Mouse (Mus musculus): Measurements from ENCODE around the gene Iqschfp. TPM values are rescaled to one million over a fixed set of nuclear protein-coding genes. Genes with fewer than 3 reads are reported as not detected.

The Iqschfp gene
- total and polyA plus RNA-seq, 2 experiments, result not detected

- H3K9ac ChIP-seq (ENCODE audit: low read depth, low read length), result no peak overlapping the region
- H3K4me3 ChIP-seq (ENCODE audit: insufficient read depth, low read depth, low read length), result no peak overlapping the region
- DNase-seq (ENCODE audit: extremely low read depth, low read depth, low spot score), result no peak
- no peaks in the 10 kb centered on the region; the same call in 1 of the 2 replicates for H3K27me3 ChIP-seq (ENCODE audit: control insufficient read depth, insufficient read depth, low read length)
- WGBS, result 15% methylated on average over 10 of the region's 10 CpGs
- no peaks in the 10 kb centered on the region for H3K79me2 ChIP-seq (ENCODE audit: control insufficient read depth, insufficient read depth, low read length)
- H3K36me3 ChIP-seq (ENCODE audit: control insufficient read depth, insufficient read depth, low read length), result no peaks in the 10 kb centered on the region
- TF ChIP-seq POLR2A (IDR thresholded peaks at IDR 0.05; ENCODE audit: extremely low read depth, insufficient read depth, low read length), result no peak
- TF ChIP-seq CTCF (IDR thresholded peaks at IDR 0.05; ENCODE audit: low read depth, low read length), result no peak
- no peak overlapping the region for H3K27ac ChIP-seq (replicated peaks; ENCODE audit: insufficient read depth, low read depth, low read length)
- H3K4me1 ChIP-seq (ENCODE audit: control insufficient read depth, insufficient read depth, low read length), result no peaks in the 10 kb centered on the region
Observed at GRCm38 (mm10) chr3:68467941-68468687, 576.1 kb downstream of the Iqschfp start.

- Histone ChIP-seq H3K4me1 (ENCODE audit: control insufficient read depth, insufficient read depth, low read length) (no peaks in the 10 kb centered on the region), H3K27me3 (ENCODE audit: control insufficient read depth, insufficient read depth, low read length) (no peaks in the 10 kb centered on the region; the same call in 1 of the 2 replicates), H3K4me3 (ENCODE audit: insufficient read depth, low read depth, low read length) (no peak overlapping the region), H3K79me2 (ENCODE audit: control insufficient read depth, insufficient read depth, low read length) (no peaks in the 10 kb centered on the region), H3K27ac (replicated peaks; ENCODE audit: insufficient read depth, low read depth, low read length) (no peak overlapping the region), H3K9ac (ENCODE audit: low read depth, low read length) (no peak overlapping the region), H3K36me3 (ENCODE audit: control insufficient read depth, insufficient read depth, low read length) (no peaks in the 10 kb centered on the region)
- no peak for TF ChIP-seq POLR2A (IDR thresholded peaks at IDR 0.05; ENCODE audit: extremely low read depth, insufficient read depth, low read length)
- 0 out of 2 replicates have a peak, but pooled peaks have one; percentile 2 for TF ChIP-seq CTCF (IDR thresholded peaks at IDR 0.05; ENCODE audit: low read depth, low read length)
- no peak for DNase-seq (ENCODE audit: extremely low read depth, low read depth, low spot score)
- WGBS, result 73% methylated on average over 1 of the region's 1 CpGs
Observed at GRCm38 (mm10) chr3:68469643-68470042, 577.6 kb downstream of the Iqschfp start.

- 35% methylated on average over 3 of the region's 3 CpGs for WGBS
- H3K4me3 ChIP-seq (ENCODE audit: insufficient read depth, low read depth, low read length), result no peak overlapping the region
- TF ChIP-seq POLR2A (IDR thresholded peaks at IDR 0.05; ENCODE audit: extremely low read depth, insufficient read depth, low read length) (no peak), CTCF (IDR thresholded peaks at IDR 0.05; ENCODE audit: low read depth, low read length) (no peak)
- no peak overlapping the region for H3K27ac ChIP-seq (replicated peaks; ENCODE audit: insufficient read depth, low read depth, low read length)
- no peak for DNase-seq (ENCODE audit: extremely low read depth, low read depth, low spot score)
- H3K79me2 ChIP-seq (ENCODE audit: control insufficient read depth, insufficient read depth, low read length), result no peaks in the 10 kb centered on the region
- H3K27me3 ChIP-seq (ENCODE audit: control insufficient read depth, insufficient read depth, low read length), result no peaks in the 10 kb centered on the region; the same call in 1 of the 2 replicates
- no peaks in the 10 kb centered on the region for H3K4me1 ChIP-seq (ENCODE audit: control insufficient read depth, insufficient read depth, low read length)
- no peak overlapping the region for H3K9ac ChIP-seq (ENCODE audit: low read depth, low read length)
- no peaks in the 10 kb centered on the region for H3K36me3 ChIP-seq (ENCODE audit: control insufficient read depth, insufficient read depth, low read length)
Observed at GRCm38 (mm10) chr3:68470061-68470460, 578.0 kb downstream of the Iqschfp start.

- Histone ChIP-seq H3K4me3 (ENCODE audit: insufficient read depth, low read depth, low read length) (no peak overlapping the region), H3K4me1 (ENCODE audit: control insufficient read depth, insufficient read depth, low read length) (no peaks in the 10 kb centered on the region), H3K27ac (replicated peaks; ENCODE audit: insufficient read depth, low read depth, low read length) (no peak overlapping the region), H3K9ac (ENCODE audit: low read depth, low read length) (no peak overlapping the region), H3K36me3 (ENCODE audit: control insufficient read depth, insufficient read depth, low read length) (no peaks in the 10 kb centered on the region), H3K27me3 (ENCODE audit: control insufficient read depth, insufficient read depth, low read length) (no peaks in the 10 kb centered on the region; the same call in 1 of the 2 replicates), H3K79me2 (ENCODE audit: control insufficient read depth, insufficient read depth, low read length) (no peaks in the 10 kb centered on the region)
- TF ChIP-seq POLR2A (IDR thresholded peaks at IDR 0.05; ENCODE audit: extremely low read depth, insufficient read depth, low read length) (no peak), CTCF (IDR thresholded peaks at IDR 0.05; ENCODE audit: low read depth, low read length) (no peak)
- WGBS, result 66% methylated on average over 5 of the region's 5 CpGs
- no peak for DNase-seq (ENCODE audit: extremely low read depth, low read depth, low spot score)
Observed at GRCm38 (mm10) chr3:68470622-68471021, 578.6 kb downstream of the Iqschfp start.

GRCm38 (mm10) chr3:68476336-68476735 lies 584.3 kb downstream of the Iqschfp start:
- no peak overlapping the region for H3K27ac ChIP-seq (replicated peaks; ENCODE audit: insufficient read depth, low read depth, low read length)
- no peaks in the 10 kb centered on the region for H3K27me3 ChIP-seq (ENCODE audit: control insufficient read depth, insufficient read depth, low read length)
- H3K79me2 ChIP-seq (ENCODE audit: control insufficient read depth, insufficient read depth, low read length), result no peaks in the 10 kb centered on the region
- H3K36me3 ChIP-seq (ENCODE audit: control insufficient read depth, insufficient read depth, low read length), result no peaks in the 10 kb centered on the region
- TF ChIP-seq POLR2A (IDR thresholded peaks at IDR 0.05; ENCODE audit: extremely low read depth, insufficient read depth, low read length) (no peak), CTCF (IDR thresholded peaks at IDR 0.05; ENCODE audit: low read depth, low read length) (no peak)
- H3K4me1 ChIP-seq (ENCODE audit: control insufficient read depth, insufficient read depth, low read length), result no peaks in the 10 kb centered on the region
- DNase-seq (ENCODE audit: extremely low read depth, low read depth, low spot score), result no peak
- no peak overlapping the region for H3K4me3 ChIP-seq (ENCODE audit: insufficient read depth, low read depth, low read length)
- 84% methylated on average over 7 of the region's 7 CpGs for WGBS
- no peak overlapping the region for H3K9ac ChIP-seq (ENCODE audit: low read depth, low read length)

- Histone ChIP-seq H3K9ac (ENCODE audit: low read depth, low read length) (no peak overlapping the region), H3K4me3 (ENCODE audit: insufficient read depth, low read depth, low read length) (no peak overlapping the region), H3K27ac (replicated peaks; ENCODE audit: insufficient read depth, low read depth, low read length) (no peak overlapping the region), H3K36me3 (ENCODE audit: control insufficient read depth, insufficient read depth, low read length) (no peaks in the 10 kb centered on the region), H3K4me1 (ENCODE audit: control insufficient read depth, insufficient read depth, low read length) (no peaks in the 10 kb centered on the region), H3K79me2 (ENCODE audit: control insufficient read depth, insufficient read depth, low read length) (no peaks in the 10 kb centered on the region), H3K27me3 (ENCODE audit: control insufficient read depth, insufficient read depth, low read length) (no peaks in the 10 kb centered on the region)
- 80% methylated on average over 2 of the region's 2 CpGs for WGBS
- TF ChIP-seq CTCF (IDR thresholded peaks at IDR 0.05; ENCODE audit: low read depth, low read length) (no peak), POLR2A (IDR thresholded peaks at IDR 0.05; ENCODE audit: extremely low read depth, insufficient read depth, low read length) (no peak)
- DNase-seq (ENCODE audit: extremely low read depth, low read depth, low spot score), result no peak
Observed at GRCm38 (mm10) chr3:68477478-68477877, 585.4 kb downstream of the Iqschfp start.
